Mouse (Mus musculus): ENCODE measurements around the gene Fmo2. TPM values are rescaled to one million over a fixed set of nuclear protein-coding genes. Genes with fewer than 3 reads are reported as not detected.

Gene Fmo2
- polyA plus RNA-seq, 1 experiment = 2.1 TPM

- Histone ChIP-seq H3K27me3 (ENCODE audit: control insufficient read depth, insufficient read depth, low read length) (no peaks in the 10 kb centered on the region), H3K27ac (ENCODE audit: control insufficient read depth, insufficient read depth, low read length) (no peak overlapping the region)
Measured at GRCm38 (mm10) chr1:162895900-162896299, 2.6 kb downstream of the Fmo2 start.

GRCm38 (mm10) chr1:162893014-162893413, 5.5 kb downstream of the Fmo2 start:
- no peak overlapping the region for H3K4me3 ChIP-seq (ENCODE audit: control insufficient read depth, insufficient read depth, low read length)
- H3K27me3 ChIP-seq (ENCODE audit: control insufficient read depth, insufficient read depth, low read length) = no peaks in the 10 kb centered on the region
- H3K36me3 ChIP-seq (ENCODE audit: control insufficient read depth, insufficient read depth, low read length) = no peaks in the 10 kb centered on the region
- H3K27ac ChIP-seq (ENCODE audit: control insufficient read depth, insufficient read depth, low read length) = no peak overlapping the region
- no peaks in the 10 kb centered on the region for H3K4me1 ChIP-seq (replicated peaks; ENCODE audit: control insufficient read depth, insufficient read depth, low read length)
- 95% methylated on average over 6 of the region's 6 CpGs for WGBS
- no peak for TF ChIP-seq POLR2A (IDR thresholded peaks at IDR 0.05; ENCODE audit: control insufficient read depth, extremely low read depth, insufficient read depth, low read length, poor library complexity)
- no peak for TF ChIP-seq CTCF (IDR thresholded peaks at IDR 0.05; ENCODE audit: borderline replicate concordance, control insufficient read depth, extremely low read depth, insufficient read depth, low read length, poor library complexity)
- no peak for DNase-seq

More at GRCm38 (mm10) chr1:162895900-162896299, 2.6 kb downstream of the Fmo2 start:
- H3K4me1 ChIP-seq (replicated peaks; ENCODE audit: control insufficient read depth, insufficient read depth, low read length) = no peaks in the 10 kb centered on the region
- WGBS = 49% methylated on average over 6 of the region's 6 CpGs
- H3K36me3 ChIP-seq (ENCODE audit: control insufficient read depth, insufficient read depth, low read length) = no peaks in the 10 kb centered on the region
- H3K4me3 ChIP-seq (ENCODE audit: control insufficient read depth, insufficient read depth, low read length) = no peak overlapping the region
- TF ChIP-seq CTCF (IDR thresholded peaks at IDR 0.05; ENCODE audit: borderline replicate concordance, control insufficient read depth, extremely low read depth, insufficient read depth, low read length, poor library complexity) (no peak), POLR2A (IDR thresholded peaks at IDR 0.05; ENCODE audit: control insufficient read depth, extremely low read depth, insufficient read depth, low read length, poor library complexity) (no peak)
- DNase-seq = peak; percentile 35

- Histone ChIP-seq H3K36me3 (ENCODE audit: control insufficient read depth, insufficient read depth, low read length) (no peaks in the 10 kb centered on the region), H3K27ac (ENCODE audit: control insufficient read depth, insufficient read depth, low read length) (no peak overlapping the region), H3K27me3 (ENCODE audit: control insufficient read depth, insufficient read depth, low read length) (no peaks in the 10 kb centered on the region), H3K4me1 (replicated peaks; ENCODE audit: control insufficient read depth, insufficient read depth, low read length) (no peaks in the 10 kb centered on the region), H3K4me3 (ENCODE audit: control insufficient read depth, insufficient read depth, low read length) (no peak overlapping the region)
- DNase-seq = no peak
- WGBS = 61% methylated on average over 6 of the region's 6 CpGs
- no peak for TF ChIP-seq POLR2A (IDR thresholded peaks at IDR 0.05; ENCODE audit: control insufficient read depth, extremely low read depth, insufficient read depth, low read length, poor library complexity)
- TF ChIP-seq CTCF (IDR thresholded peaks at IDR 0.05; ENCODE audit: borderline replicate concordance, control insufficient read depth, extremely low read depth, insufficient read depth, low read length, poor library complexity) = no peak
Measured at GRCm38 (mm10) chr1:162891980-162892451, 6.5 kb downstream of the Fmo2 start.

DNA sequence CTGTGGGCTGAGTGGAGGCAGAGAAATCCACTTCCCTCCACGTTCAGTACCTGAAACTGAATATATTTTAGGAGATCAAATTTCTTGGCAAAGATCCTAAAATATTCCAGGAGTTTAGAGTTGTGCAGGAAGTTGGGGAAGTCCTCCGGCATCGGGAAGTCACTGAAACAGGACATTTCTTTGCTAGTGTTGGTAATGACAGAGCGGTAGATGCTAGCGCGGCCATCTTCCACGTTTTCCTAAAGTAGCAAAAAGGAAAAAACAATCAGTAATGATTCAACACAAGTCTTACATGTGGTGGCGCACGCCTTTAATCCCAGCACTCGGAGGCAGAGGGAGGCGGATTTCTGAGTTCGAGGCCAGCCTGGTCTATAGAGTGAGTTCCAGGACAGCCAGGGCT, 9.9 kb downstream of the Fmo2 start:
- 95% methylated on average over 12 of the region's 12 CpGs for WGBS
- no peak for TF ChIP-seq POLR2A (IDR thresholded peaks at IDR 0.05; ENCODE audit: control insufficient read depth, extremely low read depth, insufficient read depth, low read length, poor library complexity)
- no peak for TF ChIP-seq CTCF (IDR thresholded peaks at IDR 0.05; ENCODE audit: borderline replicate concordance, control insufficient read depth, extremely low read depth, insufficient read depth, low read length, poor library complexity)
- H3K4me3 ChIP-seq (ENCODE audit: control insufficient read depth, insufficient read depth, low read length) = no peak overlapping the region
- H3K36me3 ChIP-seq (ENCODE audit: control insufficient read depth, insufficient read depth, low read length) = no peaks in the 10 kb centered on the region
- no peak overlapping the region for H3K27ac ChIP-seq (ENCODE audit: control insufficient read depth, insufficient read depth, low read length)
- H3K27me3 ChIP-seq (ENCODE audit: control insufficient read depth, insufficient read depth, low read length) = no peaks in the 10 kb centered on the region
- no peak for DNase-seq
- no peaks in the 10 kb centered on the region for H3K4me1 ChIP-seq (replicated peaks; ENCODE audit: control insufficient read depth, insufficient read depth, low read length)

GRCm38 (mm10) chr1:162887644-162888043, 10.9 kb downstream of the Fmo2 start:
- H3K27me3 ChIP-seq (ENCODE audit: control insufficient read depth, insufficient read depth, low read length) = no peaks in the 10 kb centered on the region
- H3K27ac ChIP-seq (ENCODE audit: control insufficient read depth, insufficient read depth, low read length) = no peak overlapping the region
- no peaks in the 10 kb centered on the region for H3K36me3 ChIP-seq (ENCODE audit: control insufficient read depth, insufficient read depth, low read length)
- DNase-seq = no peak
- WGBS = 97% methylated on average over 7 of the region's 7 CpGs
- TF ChIP-seq POLR2A (IDR thresholded peaks at IDR 0.05; ENCODE audit: control insufficient read depth, extremely low read depth, insufficient read depth, low read length, poor library complexity) = no peak
- no peak for TF ChIP-seq CTCF (IDR thresholded peaks at IDR 0.05; ENCODE audit: borderline replicate concordance, control insufficient read depth, extremely low read depth, insufficient read depth, low read length, poor library complexity)
- no peaks in the 10 kb centered on the region for H3K4me1 ChIP-seq (replicated peaks; ENCODE audit: control insufficient read depth, insufficient read depth, low read length)
- H3K4me3 ChIP-seq (ENCODE audit: control insufficient read depth, insufficient read depth, low read length) = no peak overlapping the region

DNA sequence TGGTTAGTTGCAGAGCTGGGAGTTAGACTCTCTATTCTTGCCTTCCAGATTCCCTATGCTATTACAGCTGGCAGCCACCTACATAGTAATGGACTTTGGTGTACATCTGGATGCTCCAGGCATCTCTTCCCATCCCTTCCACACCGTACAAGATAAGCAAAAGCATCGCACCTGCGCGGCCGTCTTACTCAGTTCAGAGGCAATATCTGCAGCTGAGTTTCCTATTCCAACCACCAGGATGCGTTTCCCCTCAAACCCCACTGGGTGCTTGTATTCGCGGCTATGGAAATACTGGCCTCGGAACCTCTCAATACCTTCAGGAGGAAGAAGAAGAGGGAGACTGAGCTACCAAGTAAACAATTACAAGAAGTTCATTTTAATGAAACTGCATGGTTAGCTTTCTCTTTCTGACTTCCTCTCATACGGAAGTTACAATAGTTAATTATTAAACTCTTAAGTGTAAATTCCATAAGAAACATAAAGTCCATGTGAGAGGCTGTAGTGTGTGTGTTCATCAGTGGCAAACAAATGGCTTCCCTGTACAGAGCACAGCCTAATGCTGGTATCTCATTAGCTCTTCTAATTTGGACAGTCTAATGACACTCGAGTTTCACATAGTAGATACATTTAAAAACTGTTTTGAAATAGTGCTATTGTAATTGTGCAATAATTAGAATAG, 12.2 kb downstream of the Fmo2 start:
- 90% methylated on average over 11 of the region's 11 CpGs for whole genome bisulfite sequencing
- H3K27me3 ChIP-seq (ENCODE audit: control insufficient read depth, insufficient read depth, low read length) = no peaks in the 10 kb centered on the region
- no peak overlapping the region for H3K4me3 ChIP-seq (ENCODE audit: control insufficient read depth, insufficient read depth, low read length)
- H3K4me1 ChIP-seq (replicated peaks; ENCODE audit: control insufficient read depth, insufficient read depth, low read length) = no peaks in the 10 kb centered on the region
- DNase-seq = no peak
- no peak for TF ChIP-seq POLR2A (IDR thresholded peaks at IDR 0.05; ENCODE audit: control insufficient read depth, extremely low read depth, insufficient read depth, low read length, poor library complexity)
- TF ChIP-seq CTCF (IDR thresholded peaks at IDR 0.05; ENCODE audit: borderline replicate concordance, control insufficient read depth, extremely low read depth, insufficient read depth, low read length, poor library complexity) = no peak
- no peaks in the 10 kb centered on the region for H3K36me3 ChIP-seq (ENCODE audit: control insufficient read depth, insufficient read depth, low read length)
- no peak overlapping the region for H3K27ac ChIP-seq (ENCODE audit: control insufficient read depth, insufficient read depth, low read length)
